10 mouse cellular contexts compared by ENCODE assay signal in genomic region chr2:132741862-132742347, GRCm38 (mm10). TPM values are rescaled to one million over a fixed set of nuclear protein-coding genes. Genes with fewer than 3 reads are reported as not detected.
DNase-seq lines count a peak whose midpoint lies in the region; ATAC-seq and TF ChIP-seq lines count a peak whose summit lies in the region.
"Had no signal": no experiment of that assay in that cellular context is flagged by ENCODE, and none has a peak within 500 bp of the region (broad histone marks: within the 10 kb centered on the region; RNA-seq: fewer than 3 reads in every experiment).

No protein-coding gene starts in this region.

- no peak overlapping the region for H3K27ac ChIP-seq in embryonic facial prominence, embryonic 11.5 days (replicated peaks; ENCODE audit: low read depth, low read length)
- H3K27ac ChIP-seq in embryonic facial prominence, embryonic 10.5 days (replicated peaks) = no peak overlapping the region; the same call in 1 of the 2 replicates
- no peak overlapping the region for H3K27ac ChIP-seq in hindbrain, postnatal 0 days
- H3K27ac ChIP-seq in thymus, adult 2 months (ENCODE audit: control insufficient read depth, insufficient read depth, low read length) = no peak overlapping the region
- H3K27ac ChIP-seq: liver, embryonic 13.5 days had no signal

- DNase-seq in embryonic facial prominence, embryonic 11.5 days (ENCODE audit: low spot score) = no peak
- DNase-seq in embryonic facial prominence, embryonic 10.5 days (ENCODE audit: low spot score) = no peak
- DNase-seq in NIH3T3 (ENCODE audit: low read depth) (peak; percentile 10), liver (no peak)
- DNase-seq in hindbrain, postnatal 0 days (ENCODE audit: low spot score) = no peak
- peak; percentile 68 to 78 for DNase-seq in left cerebral cortex, adult 9 months (ENCODE audit: low spot score in 2 of 2)
- no peak for DNase-seq in thymus, postnatal 14 days
- no peak for DNase-seq in thymus, adult 2 months
- DNase-seq: liver, embryonic 13.5 days had no signal

- no peaks in the 10 kb centered on the region for H3K27me3 ChIP-seq in embryonic facial prominence, embryonic 11.5 days (ENCODE audit: control insufficient read depth, insufficient read depth, low read length)
- no peaks in the 10 kb centered on the region for H3K27me3 ChIP-seq in embryonic facial prominence, embryonic 10.5 days (replicated peaks; ENCODE audit: low read depth, poor library complexity, severe bottlenecking)
- H3K27me3 ChIP-seq in hindbrain, postnatal 0 days (ENCODE audit: insufficient read depth, low read length) = no peaks in the 10 kb centered on the region
- H3K27me3 ChIP-seq in thymus, adult 2 months (ENCODE audit: control insufficient read depth, insufficient read depth, low read length) = no peaks in the 10 kb centered on the region
- H3K27me3 ChIP-seq: heart, embryonic 12.5 days; liver, embryonic 13.5 days had no signal

- H3K4me1 ChIP-seq in embryonic facial prominence, embryonic 11.5 days (ENCODE audit: control insufficient read depth, insufficient read depth, low read length) = no peaks in the 10 kb centered on the region
- H3K4me1 ChIP-seq in embryonic facial prominence, embryonic 10.5 days = peaks cover 8% of the 10 kb centered on the region
- no peaks in the 10 kb centered on the region for H3K4me1 ChIP-seq in hindbrain, postnatal 0 days (ENCODE audit: insufficient read depth, low read length)
- H3K4me1 ChIP-seq in thymus, adult 2 months (replicated peaks; ENCODE audit: control insufficient read depth, insufficient read depth, low read length) = no peaks in the 10 kb centered on the region
- H3K4me1 ChIP-seq: heart, embryonic 12.5 days; liver, embryonic 13.5 days had no signal

- WGBS in embryonic facial prominence, embryonic 11.5 days = 56% methylated on average over 8 of the region's 8 CpGs
- 57% methylated on average over 8 of the region's 8 CpGs for WGBS in embryonic facial prominence, embryonic 10.5 days
- 32% methylated on average over 8 of the region's 8 CpGs for WGBS in hindbrain, postnatal 0 days
- WGBS in thymus, adult 2 months = 97% methylated on average over 8 of the region's 8 CpGs

- no peak overlapping the region for H3K4me2 ChIP-seq in embryonic facial prominence, embryonic 11.5 days (ENCODE audit: low read depth, low read length)
- no peak overlapping the region for H3K4me2 ChIP-seq in hindbrain, postnatal 0 days (ENCODE audit: low read depth, low read length)
- H3K4me2 ChIP-seq: heart, embryonic 12.5 days; liver, embryonic 13.5 days had no signal

- no peak for TF ChIP-seq POLR2A in thymus, adult 2 months (IDR thresholded peaks at IDR 0.05; ENCODE audit: control insufficient read depth, extremely low read depth, insufficient read depth, low read length, poor library complexity)

- peak; percentile 39; the same call in 1 of the 2 replicates for ATAC-seq in embryonic facial prominence, embryonic 11.5 days (replicated peaks; ENCODE audit: insufficient number of reproducible peaks, low FRiP score, low TSS enrichment, low read depth)
- ATAC-seq in hindbrain, postnatal 0 days = peak; percentile 24; the same call in 1 of the 2 replicates

- no peak overlapping the region for H3K9ac ChIP-seq in embryonic facial prominence, embryonic 11.5 days (replicated peaks; ENCODE audit: low read length)
- H3K9ac ChIP-seq in hindbrain, postnatal 0 days (replicated peaks; ENCODE audit: low read length) = no peak overlapping the region
- H3K9ac ChIP-seq: heart, embryonic 12.5 days; liver, embryonic 13.5 days had no signal

- no peak overlapping the region for H3K4me3 ChIP-seq in embryonic facial prominence, embryonic 11.5 days (ENCODE audit: low read depth, low read length)
- no peak overlapping the region for H3K4me3 ChIP-seq in embryonic facial prominence, embryonic 10.5 days
- no peak overlapping the region for H3K4me3 ChIP-seq in hindbrain, postnatal 0 days (ENCODE audit: low read length)
- no peak overlapping the region for H3K4me3 ChIP-seq in thymus, adult 2 months (ENCODE audit: control insufficient read depth, insufficient read depth, low read length)
- H3K4me3 ChIP-seq: heart, embryonic 12.5 days; liver, embryonic 13.5 days had no signal

- H3K36me3 ChIP-seq in embryonic facial prominence, embryonic 11.5 days (replicated peaks; ENCODE audit: control insufficient read depth, insufficient read depth, low read depth, low read length) = no peaks in the 10 kb centered on the region
- H3K36me3 ChIP-seq in embryonic facial prominence, embryonic 10.5 days (replicated peaks) = no peaks in the 10 kb centered on the region
- H3K36me3 ChIP-seq in hindbrain, postnatal 0 days (ENCODE audit: insufficient read depth, low read length) = no peaks in the 10 kb centered on the region
- H3K36me3 ChIP-seq in thymus, adult 2 months (ENCODE audit: control insufficient read depth, insufficient read depth, low read length) = no peaks in the 10 kb centered on the region
- H3K36me3 ChIP-seq: heart, embryonic 12.5 days; liver, embryonic 13.5 days had no signal

- no peaks in the 10 kb centered on the region for H3K9me3 ChIP-seq in embryonic facial prominence, embryonic 11.5 days (replicated peaks; ENCODE audit: control insufficient read depth, low read length)
- H3K9me3 ChIP-seq in embryonic facial prominence, embryonic 10.5 days = no peaks in the 10 kb centered on the region
- no peaks in the 10 kb centered on the region for H3K9me3 ChIP-seq in hindbrain, postnatal 0 days (ENCODE audit: low read length)
- H3K9me3 ChIP-seq: heart, embryonic 12.5 days; liver, embryonic 13.5 days had no signal

- TF ChIP-seq CTCF in hindbrain, postnatal 0 days (IDR thresholded peaks at IDR 0.05; ENCODE audit: low read depth) = no peak
- no peak for TF ChIP-seq CTCF in thymus, adult 2 months (IDR thresholded peaks at IDR 0.05; ENCODE audit: borderline replicate concordance, control insufficient read depth, extremely low read depth, insufficient read depth, low read length, poor library complexity)

RNA-seq across cellular contexts. Expression of gene Chgb, which starts 39.2 kb away (rescaled TPM):
- 3.5 and 4.4 TPM in 2 replicates for polyA plus RNA-seq in embryonic facial prominence, embryonic 11.5 days (2014; fragmentation: Nextera tagmentation; extraction: Ambion mirVana)
- polyA plus RNA-seq in embryonic facial prominence, embryonic 10.5 days (2016; fragmentation: Nextera tagmentation; extraction: Ambion mirVana) = 1.8 and 3.1 TPM in 2 replicates
- total RNA-seq in hindbrain, postnatal 0 days (2014; rRNA removed) = 27.0 and 35.5 TPM in 2 replicates
- polyA plus RNA-seq in hindbrain, postnatal 0 days (2015; fragmentation: Nextera tagmentation; extraction: Ambion mirVana) = 137 and 143 TPM in 2 replicates
- polyA plus RNA-seq in thymus, adult 2 months (2012; rRNA removed) = 0.04 and 0.08 TPM in 2 replicates

RNA-seq across cellular contexts. Expression of gene Shld1, which starts 55.2 kb away (rescaled TPM):
- 16.7 and 17.9 TPM in 2 replicates for polyA plus RNA-seq in embryonic facial prominence, embryonic 11.5 days (2014; fragmentation: Nextera tagmentation; extraction: Ambion mirVana)
- polyA plus RNA-seq in embryonic facial prominence, embryonic 10.5 days (2016; fragmentation: Nextera tagmentation; extraction: Ambion mirVana) = 15.7 and 16.6 TPM in 2 replicates
- total RNA-seq in hindbrain, postnatal 0 days (2014; rRNA removed) = 11.9 and 17.8 TPM in 2 replicates
- 16.7 and 18.4 TPM in 2 replicates for polyA plus RNA-seq in hindbrain, postnatal 0 days (2015; fragmentation: Nextera tagmentation; extraction: Ambion mirVana)
- 13.1 and 20.8 TPM in 2 replicates for polyA plus RNA-seq in thymus, adult 2 months (2012; rRNA removed)

Comparison
In these comparisons a context has a peak if more than half of its experiments do, and no peak if none do; other contexts are left out.
1. DNase-seq: peak in NIH3T3 (single experiment) and left cerebral cortex, adult 9 months (2 of 2); none in embryonic facial prominence, embryonic 11.5 days (single experiment), embryonic facial prominence, embryonic 10.5 days (single experiment), hindbrain, postnatal 0 days (single experiment), liver (single experiment), thymus, postnatal 14 days (single experiment) and thymus, adult 2 months (single experiment).
2. RNA of gene Chgb, which starts 39.2 kb away (polyA plus RNA-seq): 137 to 143 TPM in hindbrain, postnatal 0 days; 3.5 to 4.4 TPM in embryonic facial prominence, embryonic 11.5 days, 1.8 to 3.1 TPM in embryonic facial prominence, embryonic 10.5 days and 0.04 to 0.08 TPM in thymus, adult 2 months; every median in the first group is over 10 times any median in the second.